Mouse (Mus musculus) adrenal gland, adult 8-10 months (tissue): ENCODE data around the gene Suclg2. TPM values are rescaled to one million over a fixed set of nuclear protein-coding genes. Genes with fewer than 3 reads are reported as not detected.

Experiments used
- DNase-seq: peaks from one replicate; pipeline ENCODE4 v3.0.0; 2022
- total RNA-seq, 4 experiments: library from RNA; stranded (reverse); gene quantifications; 2 replicates each; pipeline ENCODE4 v1.2.4; 2022

The Suclg2 gene
- total RNA-seq, 4 experiments from 2014 or later = 112 to 157 (median 136) TPM

GRCm38 (mm10) chr6:95552339-95552950 lies 166.2 kb downstream of the Suclg2 start:
- no peak for DNase-seq

- peak; percentile 6 for DNase-seq
Measured at GRCm38 (mm10) chr6:95551000-95551399, 167.6 kb downstream of the Suclg2 start.

- no peak for DNase-seq
Measured at GRCm38 (mm10) chr6:95546189-95546832, 172.3 kb downstream of the Suclg2 start.

- DNase-seq = no peak
Measured at GRCm38 (mm10) chr6:95545714-95546113, 172.9 kb downstream of the Suclg2 start.

- DNase-seq = peak; percentile 6
Measured at GRCm38 (mm10) chr6:95545296-95545695, 173.3 kb downstream of the Suclg2 start.

- DNase-seq = no peak
Measured at GRCm38 (mm10) chr6:95535191-95535590, 183.4 kb downstream of the Suclg2 start.

GRCm38 (mm10) chr6:95519846-95520245 lies 198.8 kb downstream of the Suclg2 start:
- no peak for DNase-seq

GRCm38 (mm10) chr6:95518406-95518805 lies 200.2 kb downstream of the Suclg2 start:
- no peak for DNase-seq

GRCm38 (mm10) chr6:95515721-95516120 lies 202.9 kb downstream of the Suclg2 start:
- no peak for DNase-seq

- DNase-seq = no peak
Measured at GRCm38 (mm10) chr6:95514726-95515125, 203.9 kb downstream of the Suclg2 start.

GRCm38 (mm10) chr6:95511689-95512088 lies 206.9 kb downstream of the Suclg2 start:
- no peak for DNase-seq

GRCm38 (mm10) chr6:95500771-95501170 lies 217.8 kb downstream of the Suclg2 start:
- no peak for DNase-seq

GRCm38 (mm10) chr6:95499639-95500038 lies 219.0 kb downstream of the Suclg2 start:
- DNase-seq = no peak

GRCm38 (mm10) chr6:95492216-95492956 lies 226.2 kb downstream of the Suclg2 start:
- DNase-seq = no peak

- no peak for DNase-seq
Measured at GRCm38 (mm10) chr6:95491043-95491442, 227.6 kb downstream of the Suclg2 start.

- no peak for DNase-seq
Measured at GRCm38 (mm10) chr6:95485791-95486190, 232.8 kb downstream of the Suclg2 start.

GRCm38 (mm10) chr6:95484183-95484818 lies 234.3 kb downstream of the Suclg2 start:
- peak; percentile 18 for DNase-seq

- no peak for DNase-seq
Measured at GRCm38 (mm10) chr6:95483686-95484085, 234.9 kb downstream of the Suclg2 start.

GRCm38 (mm10) chr6:95483127-95483526 lies 235.5 kb downstream of the Suclg2 start:
- DNase-seq = peak; percentile 7

- DNase-seq = no peak
Measured at GRCm38 (mm10) chr6:95479801-95480200, 238.8 kb downstream of the Suclg2 start.

- no peak for DNase-seq
Measured at GRCm38 (mm10) chr6:95469521-95469920, 249.1 kb downstream of the Suclg2 start.

- no peak for DNase-seq
Measured at GRCm38 (mm10) chr6:95465322-95465721, 253.3 kb downstream of the Suclg2 start.

GRCm38 (mm10) chr6:95459372-95459771 lies 259.2 kb downstream of the Suclg2 start:
- no peak for DNase-seq
